Mouse (Mus musculus) embryonic facial prominence, embryonic 12.5 days (tissue): Measurements from ENCODE around the gene Cd200r2. TPM values are rescaled to one million over a fixed set of nuclear protein-coding genes. Genes with fewer than 3 reads are reported as not detected.
"Not testable (repeated sequence)": the region's sequence is repeated elsewhere in the genome, so short reads cannot be mapped to it uniquely, and the experiment has no call there.

Experiments
- ATAC-seq: fragments of 200-750 bp; cut with Nextera tagmentation; 2 replicates; pipeline ENCODE4 v1.8.0; 2017; ENCODE audit not compliant: insufficient number of reproducible peaks, insufficient read depth, low FRiP score, low TSS enrichment
- H3K27ac ChIP-seq: fragments of 300-500 bp; sonication (generic); 2 replicates; pipeline ENCODE4 v1.5.1; 2016; ENCODE audit warnings: mild to moderate bottlenecking
- H3K27me3 ChIP-seq: fragments of 300-500 bp; sonication (generic); 2 replicates; pipeline ENCODE4 v1.6.1; 2016; ENCODE audit warnings: mild to moderate bottlenecking, moderate library complexity
- H3K36me3 ChIP-seq: fragments of 300-500 bp; sonication (generic); 2 replicates; pipeline ENCODE4 v1.6.1; 2016; ENCODE audit warnings: mild to moderate bottlenecking
- H3K4me1 ChIP-seq: fragments of 300-500 bp; sonication (generic); 2 replicates; pipeline ENCODE4 v1.6.1; 2016
- H3K4me2 ChIP-seq: fragments of 300-500 bp; sonication (generic); replicated peaks from 2 replicates; pipeline ENCODE4 v1.6.1; 2016; ENCODE audit warnings: mild to moderate bottlenecking, moderate library complexity
- H3K4me3 ChIP-seq: fragments of 300-500 bp; sonication (generic); 2 replicates; pipeline ENCODE4 v1.5.1; 2016; ENCODE audit warnings: mild to moderate bottlenecking
- H3K9ac ChIP-seq: fragments of 300-500 bp; sonication (generic); 2 replicates; pipeline ENCODE4 v1.6.1; 2016; ENCODE audit warnings: mild to moderate bottlenecking, moderate library complexity
- H3K9me3 ChIP-seq: fragments of 300-500 bp; sonication (generic); 2 replicates; pipeline ENCODE4 v1.6.1; 2016; ENCODE audit warnings: mild to moderate bottlenecking, moderate library complexity
- WGBS: fragments of 180-500 bp; shearing (Covaris S2); methylation state at CpG from one replicate; pipeline ENCODE4 v1.1.7; 2016; 5-methylcytosine and 5-hydroxymethylcytosine counted together
- polyA plus RNA-seq: library from polyadenylated mRNA; unstranded; fragments of >200 nt; fragmentation: Nextera tagmentation; extraction: Ambion mirVana; gene quantifications from 2 replicates; pipeline ENCODE4 v1.2.1, GENCODE M21; 2016

Gene Cd200r2
- polyA plus RNA-seq: 0.13 TPM in 1 of 2 replicates, not detected in the other

DNA sequence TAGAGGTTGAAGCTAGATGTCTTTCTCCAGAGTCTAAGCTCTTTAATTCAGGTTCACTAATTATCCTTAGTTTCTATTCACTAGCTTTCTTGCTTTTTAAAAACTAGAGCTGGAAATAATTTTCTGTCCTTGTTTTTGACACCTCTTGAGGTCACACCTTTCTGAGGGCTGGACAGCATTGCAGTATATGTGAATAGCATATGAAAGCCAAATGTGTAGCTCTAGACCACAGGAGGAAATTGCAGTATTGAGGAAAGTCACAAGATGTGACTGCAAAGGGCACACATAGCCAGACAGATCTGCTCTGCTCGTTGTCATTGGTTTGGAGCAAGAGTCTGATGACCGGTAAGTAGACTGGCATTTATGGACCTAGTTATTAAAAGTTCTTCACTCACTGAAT lies at the start of gene Cd200r2:
Cd200r2 (plus strand) TSS at position 301 of the 400 bp plus-strand sequence.
- no peak within 1 kb of the TSS for H3K27ac ChIP-seq
- no peak for ATAC-seq
- WGBS: 89% methylated on average over 2 of the region's 2 CpGs
- H3K4me3 ChIP-seq: no peak within 1 kb of the TSS
- H3K9me3 ChIP-seq: no peaks in the 10 kb centered on the region
- H3K4me2 ChIP-seq: no peak within 1 kb of the TSS
- no peaks in the 10 kb centered on the region for H3K36me3 ChIP-seq
- no peaks in the 10 kb centered on the region for H3K27me3 ChIP-seq
- no peak within 1 kb of the TSS for H3K9ac ChIP-seq
- H3K4me1 ChIP-seq: no peaks in the 10 kb centered on the region

DNA sequence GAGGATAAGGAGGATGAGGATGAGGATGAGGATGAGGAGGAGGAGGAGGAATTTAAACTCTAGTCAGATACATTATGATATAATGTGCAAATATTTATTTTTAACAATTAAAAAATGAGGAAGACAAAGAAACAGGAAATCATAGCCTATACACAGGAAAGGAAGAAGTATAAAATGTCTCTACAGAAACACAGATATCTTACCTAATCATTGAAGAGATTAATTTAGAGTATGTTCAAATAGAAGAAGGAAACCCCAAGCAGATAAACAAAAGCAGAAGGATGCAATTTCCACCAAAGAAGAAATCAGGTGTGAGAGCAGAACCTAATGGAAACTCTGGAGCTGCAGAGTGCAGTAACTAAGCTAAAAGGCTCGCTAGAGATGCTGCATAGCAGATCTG lies 48.9 kb upstream of the Cd200r2 start:
- H3K9ac ChIP-seq: no peak overlapping the region
- no peaks in the 10 kb centered on the region for H3K36me3 ChIP-seq
- no peak overlapping the region for H3K27ac ChIP-seq
- no peak for ATAC-seq
- 33% methylated on average over 1 of the region's 1 CpGs for WGBS
- no peak overlapping the region for H3K4me2 ChIP-seq
- no peaks in the 10 kb centered on the region for H3K9me3 ChIP-seq
- no peaks in the 10 kb centered on the region for H3K27me3 ChIP-seq
- no peaks in the 10 kb centered on the region for H3K4me1 ChIP-seq
- no peak overlapping the region for H3K4me3 ChIP-seq

DNA sequence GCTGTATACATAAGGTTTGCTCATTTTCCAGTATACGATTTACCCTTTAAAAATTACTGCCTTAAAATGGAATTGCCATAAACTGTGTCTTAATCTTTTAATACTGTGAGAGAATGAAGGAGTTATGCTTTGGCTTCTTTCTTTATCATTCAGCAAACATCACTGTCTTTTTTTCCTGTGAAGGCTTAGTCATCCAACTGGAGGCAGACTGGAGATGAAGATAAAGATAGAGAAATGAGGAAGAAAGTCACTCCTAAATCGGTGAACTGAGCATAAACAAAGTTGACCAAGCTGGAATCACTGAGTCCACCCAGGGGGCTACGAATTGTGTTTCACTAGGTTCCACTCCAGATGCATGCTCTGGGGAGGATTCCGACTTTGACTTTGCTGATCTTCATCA lies 46.4 kb upstream of the Cd200r2 start:
- Histone ChIP-seq H3K9me3 (no peaks in the 10 kb centered on the region), H3K36me3 (no peaks in the 10 kb centered on the region), H3K4me3 (no peak overlapping the region), H3K9ac (no peak overlapping the region), H3K4me2 (no peak overlapping the region), H3K27me3 (no peaks in the 10 kb centered on the region), H3K27ac (no peak overlapping the region), H3K4me1 (no peaks in the 10 kb centered on the region)
- no peak for ATAC-seq
- 80% methylated on average over 4 of the region's 4 CpGs for WGBS

DNA sequence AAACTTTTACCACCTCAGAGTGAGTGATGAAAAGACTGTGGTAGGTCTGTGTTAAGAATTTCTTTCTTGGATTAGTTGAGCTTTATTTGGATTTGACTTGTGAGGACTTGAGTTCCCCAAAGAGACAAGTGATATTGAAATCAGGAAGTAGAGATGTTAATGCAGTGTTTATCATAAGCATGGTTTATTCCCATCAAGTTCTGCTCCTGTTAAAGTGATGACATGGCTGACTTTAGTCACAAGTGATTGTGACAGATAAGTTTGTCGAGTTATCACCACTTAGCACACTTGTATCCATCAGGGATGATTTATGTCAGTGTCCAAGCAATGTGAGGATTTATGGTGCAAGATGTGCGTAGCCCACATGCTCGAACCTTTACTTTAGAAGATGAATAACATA lies 34.6 kb upstream of the Cd200r2 start:
- no peaks in the 10 kb centered on the region for H3K4me1 ChIP-seq
- no peak for ATAC-seq
- H3K9me3 ChIP-seq: no peaks in the 10 kb centered on the region
- no peak overlapping the region for H3K27ac ChIP-seq
- H3K36me3 ChIP-seq: no peaks in the 10 kb centered on the region
- H3K4me2 ChIP-seq: no peak overlapping the region
- H3K4me3 ChIP-seq: no peak overlapping the region
- H3K9ac ChIP-seq: no peak overlapping the region
- H3K27me3 ChIP-seq: no peaks in the 10 kb centered on the region
- WGBS: 77% methylated on average over 3 of the region's 3 CpGs

DNA sequence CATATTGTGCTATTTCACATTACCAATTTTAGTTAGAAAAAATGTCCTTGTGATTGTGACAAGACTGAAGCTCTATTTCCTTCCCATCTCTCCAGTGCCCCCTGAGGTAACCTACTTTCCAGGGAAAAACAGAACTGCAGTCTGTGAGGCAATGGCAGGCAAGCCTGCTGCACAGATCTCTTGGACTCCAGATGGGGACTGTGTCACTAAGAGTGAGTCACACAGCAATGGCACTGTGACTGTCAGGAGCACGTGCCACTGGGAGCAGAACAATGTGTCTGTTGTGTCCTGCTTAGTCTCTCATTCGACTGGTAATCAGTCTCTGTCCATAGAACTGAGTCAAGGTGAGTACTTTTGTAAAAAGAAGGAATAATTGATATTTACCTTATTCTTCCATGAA lies 33.7 kb upstream of the Cd200r2 start:
- H3K4me3 ChIP-seq, H3K4me1 ChIP-seq, H3K36me3 ChIP-seq, ATAC-seq, H3K27me3 ChIP-seq, H3K27ac ChIP-seq, H3K4me2 ChIP-seq, H3K9me3 ChIP-seq, H3K9ac ChIP-seq: not testable (repeated sequence)
- 29% methylated on average over 2 of the region's 2 CpGs for WGBS

DNA sequence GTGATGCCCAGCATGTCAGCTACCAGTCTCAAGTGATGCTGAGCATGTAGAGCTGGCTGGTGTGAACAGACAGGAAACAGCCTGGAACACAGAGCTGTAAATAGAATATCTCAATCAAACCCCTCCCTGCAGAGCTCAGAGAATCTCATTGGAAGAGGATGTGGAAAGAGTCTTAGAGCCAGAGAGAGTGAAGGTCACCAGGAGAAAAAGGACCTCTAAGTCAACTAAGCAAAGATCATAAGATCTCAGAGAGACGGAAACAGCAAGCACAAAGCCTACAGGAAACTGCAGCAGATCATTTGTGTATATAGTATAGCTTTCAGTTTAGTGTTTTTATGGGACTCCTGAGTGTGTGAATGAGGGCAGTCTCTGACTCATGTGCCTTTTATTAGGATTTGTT lies 8.3 kb downstream of the Cd200r2 start:
- Histone ChIP-seq H3K27me3 (no peaks in the 10 kb centered on the region), H3K9me3 (no peaks in the 10 kb centered on the region), H3K4me3 (no peak overlapping the region), H3K36me3 (no peaks in the 10 kb centered on the region), H3K9ac (no peak overlapping the region), H3K4me2 (no peak overlapping the region), H3K27ac (no peak overlapping the region), H3K4me1 (no peaks in the 10 kb centered on the region)
- ATAC-seq: no peak
- WGBS: 67% methylated on average over 1 of the region's 1 CpGs

DNA sequence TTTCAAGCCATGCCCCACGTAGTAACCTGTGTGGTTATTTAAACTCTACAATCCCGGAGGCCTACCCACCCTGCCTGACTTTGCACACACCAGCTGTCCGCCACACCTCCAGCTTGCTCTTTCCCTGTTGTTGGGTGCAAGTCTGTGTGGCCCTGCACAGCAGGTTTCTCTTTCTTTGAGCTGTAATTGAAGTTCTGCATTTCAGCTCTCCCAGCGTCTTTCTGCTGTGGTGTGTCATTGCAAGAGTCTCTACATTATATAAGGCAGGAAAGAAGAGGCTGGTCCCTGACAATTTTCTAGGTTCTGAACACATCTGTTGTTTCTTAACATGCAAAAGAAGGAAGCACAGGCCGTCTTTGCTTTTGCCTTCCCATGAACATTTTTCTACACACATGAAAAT lies 9.7 kb downstream of the Cd200r2 start:
- H3K9ac ChIP-seq: no peak overlapping the region
- no peak overlapping the region for H3K4me2 ChIP-seq
- no peak for ATAC-seq
- no peak overlapping the region for H3K27ac ChIP-seq
- H3K9me3 ChIP-seq: no peaks in the 10 kb centered on the region
- no peaks in the 10 kb centered on the region for H3K36me3 ChIP-seq
- H3K4me3 ChIP-seq: no peak overlapping the region
- no peaks in the 10 kb centered on the region for H3K27me3 ChIP-seq
- WGBS: 66% methylated on average over 5 of the region's 5 CpGs
- H3K4me1 ChIP-seq: no peaks in the 10 kb centered on the region

DNA sequence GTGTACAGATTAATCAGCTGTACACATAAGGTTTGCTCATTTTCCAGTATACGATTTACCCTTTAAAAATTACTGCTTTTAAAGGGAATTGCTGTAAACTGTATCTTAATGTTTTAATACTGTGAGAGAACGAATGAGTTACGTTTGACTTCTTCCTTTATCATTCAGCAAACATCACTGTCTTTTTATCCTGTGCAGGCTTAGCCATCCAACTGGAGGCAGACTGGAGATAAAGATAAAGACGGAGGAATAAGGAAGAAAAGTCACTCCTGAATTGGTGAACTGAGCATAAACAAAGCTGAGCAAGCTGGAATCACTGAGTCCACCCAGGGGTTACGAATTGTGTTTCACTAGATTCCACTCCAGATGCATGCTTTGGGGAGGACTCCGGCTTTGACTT lies 10.7 kb downstream of the Cd200r2 start:
- H3K9me3 ChIP-seq: no peaks in the 10 kb centered on the region
- H3K4me3 ChIP-seq: no peak overlapping the region
- 83% methylated on average over 6 of the region's 6 CpGs for WGBS
- no peak overlapping the region for H3K9ac ChIP-seq
- H3K27me3 ChIP-seq: no peaks in the 10 kb centered on the region
- H3K4me2 ChIP-seq: no peak overlapping the region
- no peak for ATAC-seq
- H3K27ac ChIP-seq: no peak overlapping the region
- no peaks in the 10 kb centered on the region for H3K36me3 ChIP-seq
- no peaks in the 10 kb centered on the region for H3K4me1 ChIP-seq

DNA sequence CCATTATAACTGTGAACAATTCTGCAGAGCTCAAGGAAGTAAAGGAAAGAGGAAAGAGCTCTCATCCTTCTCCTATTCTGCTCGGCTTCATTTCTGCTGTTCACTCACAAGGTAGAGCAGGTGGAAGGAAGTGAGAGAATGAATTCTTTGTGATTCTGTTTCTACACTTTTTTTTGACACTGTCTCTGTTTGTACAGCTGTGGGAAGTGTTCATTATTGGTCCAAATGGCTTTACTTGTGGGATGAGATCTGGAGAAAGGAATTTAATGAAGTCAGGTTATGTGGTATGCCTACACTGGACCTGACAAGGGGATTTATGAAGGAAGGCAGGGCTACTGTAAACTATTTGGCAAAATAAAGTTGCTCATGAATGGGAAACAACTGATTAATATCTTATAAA lies 23.9 kb downstream of the Cd200r2 start:
- no peak for ATAC-seq
- no peaks in the 10 kb centered on the region for H3K4me1 ChIP-seq
- 43% methylated on average over 1 of the region's 1 CpGs for whole genome bisulfite sequencing

DNA sequence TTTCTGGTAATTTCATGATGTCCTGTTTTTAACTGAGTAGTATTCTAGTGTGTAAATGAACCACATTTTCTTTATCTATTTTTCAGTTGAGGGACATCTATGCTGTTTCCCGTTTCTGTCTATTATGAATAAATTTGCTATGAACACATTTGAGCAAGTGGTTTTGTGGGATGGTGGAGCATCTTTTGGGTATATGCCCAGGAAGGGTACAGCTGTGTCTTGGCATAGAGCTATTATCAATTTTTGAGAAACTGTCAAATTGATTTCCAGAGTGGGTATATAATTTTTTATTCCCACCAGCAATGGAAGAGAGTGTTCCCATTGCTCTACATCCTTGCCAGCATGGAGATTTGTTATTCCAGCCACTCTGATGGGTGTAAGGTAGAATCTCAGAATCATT lies 65.1 kb downstream of the Cd200r2 start:
- 89% methylated on average over 1 of the region's 1 CpGs for WGBS
- no peak for ATAC-seq
- Histone ChIP-seq H3K27ac (no peak overlapping the region), H3K36me3 (no peaks in the 10 kb centered on the region), H3K4me3 (no peak overlapping the region), H3K9me3 (no peaks in the 10 kb centered on the region), H3K27me3 (no peaks in the 10 kb centered on the region), H3K4me2 (no peak overlapping the region), H3K4me1 (no peaks in the 10 kb centered on the region), H3K9ac (no peak overlapping the region)

More for the DNA sequence above, 23.9 kb downstream of the Cd200r2 start:
- no peak overlapping the region for H3K9ac ChIP-seq
- no peak overlapping the region for H3K4me3 ChIP-seq
- H3K27me3 ChIP-seq: no peaks in the 10 kb centered on the region
- H3K27ac ChIP-seq: no peak overlapping the region
- no peaks in the 10 kb centered on the region for H3K36me3 ChIP-seq
- H3K4me2 ChIP-seq: no peak overlapping the region
- no peaks in the 10 kb centered on the region for H3K9me3 ChIP-seq

DNA sequence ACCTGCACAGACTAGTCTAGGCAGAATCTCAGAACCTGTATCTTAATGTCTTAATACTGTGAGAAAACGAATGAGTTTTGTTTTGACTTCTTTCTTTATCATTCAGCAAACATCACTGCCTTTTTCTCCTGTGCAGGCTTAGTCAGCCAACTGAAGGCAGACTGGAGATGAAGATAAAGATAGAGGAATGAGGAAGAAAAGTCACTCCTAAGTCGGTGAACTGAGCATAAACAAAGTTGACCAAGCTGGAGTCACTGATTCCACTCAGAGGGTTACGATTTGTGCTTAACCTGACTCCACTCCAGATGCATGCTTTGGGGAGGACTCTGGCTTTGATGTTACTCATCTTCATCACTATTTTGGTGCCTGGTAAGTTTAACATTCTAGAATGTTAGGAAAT lies 76.6 kb downstream of the Cd200r2 start, which contains the start of gene Cd200r3:
Cd200r3 (plus strand) TSS at position 211 of the 400 bp plus-strand sequence.
- 88% methylated on average over 3 of the region's 3 CpGs for WGBS
- Histone ChIP-seq H3K4me2 (no peak within 1 kb of the TSS), H3K27me3 (no peaks in the 10 kb centered on the region), H3K9ac (no peak within 1 kb of the TSS), H3K27ac (no peak within 1 kb of the TSS), H3K9me3 (no peaks in the 10 kb centered on the region), H3K36me3 (no peaks in the 10 kb centered on the region), H3K4me3 (no peak within 1 kb of the TSS), H3K4me1 (no peaks in the 10 kb centered on the region)
- ATAC-seq: no peak

DNA sequence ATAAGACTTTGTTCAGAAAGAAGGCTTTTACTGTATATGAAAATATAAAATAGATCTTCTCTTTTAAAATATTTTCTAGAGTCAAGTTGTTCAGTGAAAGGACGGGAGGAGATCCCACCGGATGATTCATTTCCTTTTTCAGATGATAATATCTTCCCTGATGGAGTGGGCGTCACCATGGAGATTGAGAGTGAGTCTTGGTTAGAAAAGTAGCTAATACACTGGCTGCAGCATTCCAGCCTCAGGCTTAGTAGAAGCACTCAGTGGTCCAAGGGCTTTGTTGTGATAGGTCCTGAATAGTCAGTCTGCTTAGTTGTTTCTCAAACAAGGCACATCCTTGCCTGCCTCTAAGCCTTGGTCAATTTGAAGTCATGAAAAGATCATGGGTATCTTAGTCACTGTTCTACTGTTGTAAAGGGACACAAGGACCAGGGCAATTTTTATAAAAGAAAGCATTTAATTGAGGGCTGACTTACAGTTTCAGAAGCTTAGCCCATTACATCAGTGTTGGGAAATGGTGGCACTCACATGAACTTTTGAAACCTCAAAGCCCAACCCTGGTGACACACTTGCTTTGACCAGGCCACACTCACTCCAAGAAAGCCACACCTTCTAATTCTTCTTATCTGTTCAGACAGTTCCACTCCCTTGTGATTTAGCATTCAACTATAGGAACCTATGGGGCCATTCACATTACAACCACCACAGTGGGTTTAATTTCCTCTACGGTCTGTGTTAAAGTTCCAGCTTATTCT lies 84.6 kb downstream of the Cd200r2 start:
- ATAC-seq: no peak
- Histone ChIP-seq H3K27me3 (no peaks in the 10 kb centered on the region), H3K9me3 (no peaks in the 10 kb centered on the region), H3K4me2 (no peak overlapping the region), H3K9ac (no peak overlapping the region), H3K4me3 (no peak overlapping the region), H3K4me1 (no peaks in the 10 kb centered on the region), H3K36me3 (no peaks in the 10 kb centered on the region), H3K27ac (no peak overlapping the region)
- WGBS: 87% methylated on average over 4 of the region's 4 CpGs
